Comparison of ENCODE assay signal across 14 mouse cellular contexts in genomic region chr7:133765240-133765848, GRCm38 (mm10). TPM values are rescaled to one million over a fixed set of nuclear protein-coding genes. Genes with fewer than 3 reads are reported as not detected.
DNase-seq lines count a peak whose midpoint lies in the region; ATAC-seq lines count a peak whose summit lies in the region.
"Had no signal": no experiment of that assay in that cellular context is flagged by ENCODE, and none has a peak within 500 bp of the region (broad histone marks: within the 10 kb centered on the region; RNA-seq: fewer than 3 reads in every experiment).

No protein-coding gene starts in this region.

- H3K27ac ChIP-seq in heart, embryonic 13.5 days (replicated peaks) = 0 out of 2 replicates have a peak overlapping the region, but pooled peaks have one; percentile 7
- peak overlapping the region; percentile 74 for H3K27ac ChIP-seq in hindbrain, embryonic 16.5 days (ENCODE audit: low read depth, low read length)
- peak overlapping the region; percentile 61 for H3K27ac ChIP-seq in neural tube, embryonic 14.5 days (ENCODE audit: low read depth, low read length)
- H3K27ac ChIP-seq: embryonic facial prominence, embryonic 13.5 days; lung, embryonic 15.5 days had no signal

- no peaks in the 10 kb centered on the region for H3K27me3 ChIP-seq in heart, embryonic 13.5 days (replicated peaks)
- peaks cover 2% of the 10 kb centered on the region for H3K27me3 ChIP-seq in megakaryocyte, embryonic 14.5 days (replicated peaks)
- H3K27me3 ChIP-seq in hindbrain, embryonic 16.5 days (replicated peaks; ENCODE audit: control insufficient read depth, insufficient read depth, low read length) = no peaks in the 10 kb centered on the region
- H3K27me3 ChIP-seq in neural tube, embryonic 14.5 days (ENCODE audit: control insufficient read depth, insufficient read depth, low read length) = no peaks in the 10 kb centered on the region
- H3K27me3 ChIP-seq: embryonic facial prominence, embryonic 13.5 days; lung, embryonic 15.5 days had no signal

- DNase-seq in heart, postnatal 25 days (ENCODE audit: low spot score) = no peak
- no peak for DNase-seq in spleen, postnatal 14 days (ENCODE audit: low spot score in 2 of 2)
- no peak for DNase-seq in adrenal gland, postnatal 14 days
- DNase-seq: kidney, adult 8-10 months; thymus, adult 2 months had no signal

- H3K36me3 ChIP-seq in heart, embryonic 13.5 days = peaks cover 8% of the 10 kb centered on the region; the same call in 1 of the 2 replicates
- peaks cover 3% of the 10 kb centered on the region for H3K36me3 ChIP-seq in megakaryocyte, embryonic 14.5 days (replicated peaks; ENCODE audit: low read length)
- no peaks in the 10 kb centered on the region for H3K36me3 ChIP-seq in hindbrain, embryonic 16.5 days (ENCODE audit: control insufficient read depth, insufficient read depth, low read length)
- no peaks in the 10 kb centered on the region for H3K36me3 ChIP-seq in neural tube, embryonic 14.5 days (ENCODE audit: control insufficient read depth, insufficient read depth, low read length)
- H3K36me3 ChIP-seq: embryonic facial prominence, embryonic 13.5 days; lung, embryonic 15.5 days had no signal

- intact Hi-C loops in heart, postnatal 25 days (cut with DNase I) = no loop called here

- no peak for ATAC-seq in heart, embryonic 13.5 days (ENCODE audit: extremely low read depth, insufficient number of reproducible peaks, low FRiP score, low TSS enrichment)
- ATAC-seq in megakaryocyte, adult 5-6 weeks (ENCODE audit: poor library complexity, severe bottlenecking) = no peak
- ATAC-seq in hindbrain, embryonic 16.5 days = peak; percentile 51
- peak; percentile 39; the same call in 1 of the 2 replicates for ATAC-seq in neural tube, embryonic 14.5 days (ENCODE audit: low read depth)

- no peak overlapping the region for H3K4me2 ChIP-seq in heart, embryonic 13.5 days
- peak overlapping the region; percentile 7; the same call in 1 of the 2 replicates for H3K4me2 ChIP-seq in hindbrain, embryonic 16.5 days (ENCODE audit: low read length)
- no peak overlapping the region for H3K4me2 ChIP-seq in neural tube, embryonic 14.5 days (ENCODE audit: low read depth, low read length)
- H3K4me2 ChIP-seq: embryonic facial prominence, embryonic 13.5 days; lung, embryonic 15.5 days had no signal

- peaks cover 14% of the 10 kb centered on the region for H3K4me1 ChIP-seq in heart, embryonic 13.5 days
- peaks cover 27% of the 10 kb centered on the region for H3K4me1 ChIP-seq in megakaryocyte, embryonic 14.5 days
- peaks cover 13% of the 10 kb centered on the region for H3K4me1 ChIP-seq in hindbrain, embryonic 16.5 days (ENCODE audit: control insufficient read depth, insufficient read depth, low read depth, low read length)
- 0 out of 2 replicates have a peak, but pooled peaks cover 4% of the 10 kb centered on the region for H3K4me1 ChIP-seq in neural tube, embryonic 14.5 days (ENCODE audit: control insufficient read depth, insufficient read depth, low read length)
- H3K4me1 ChIP-seq: embryonic facial prominence, embryonic 13.5 days had no signal

- WGBS in heart, embryonic 13.5 days = 74% methylated on average over 10 of the region's 10 CpGs
- WGBS in hindbrain, embryonic 16.5 days = 57% methylated on average over 10 of the region's 10 CpGs
- WGBS in neural tube, embryonic 14.5 days = 68% methylated on average over 10 of the region's 10 CpGs

- peaks cover 9% of the 10 kb centered on the region for H3K9me3 ChIP-seq in heart, embryonic 13.5 days
- H3K9me3 ChIP-seq in megakaryocyte, embryonic 14.5 days = peaks cover 13% of the 10 kb centered on the region
- H3K9me3 ChIP-seq in hindbrain, embryonic 16.5 days (ENCODE audit: control insufficient read depth, low read length) = no peaks in the 10 kb centered on the region
- no peaks in the 10 kb centered on the region for H3K9me3 ChIP-seq in neural tube, embryonic 14.5 days (ENCODE audit: control insufficient read depth, low read length)
- H3K9me3 ChIP-seq: embryonic facial prominence, embryonic 13.5 days; lung, embryonic 15.5 days had no signal

- 0 out of 2 replicates have a peak overlapping the region, but pooled peaks have one; percentile 8 for H3K9ac ChIP-seq in heart, embryonic 13.5 days
- peak overlapping the region; percentile 32; the same call in 1 of the 2 replicates for H3K9ac ChIP-seq in hindbrain, embryonic 16.5 days (ENCODE audit: low read depth, low read length)
- H3K9ac ChIP-seq in neural tube, embryonic 14.5 days (replicated peaks; ENCODE audit: low read depth, low read length) = no peak overlapping the region
- H3K9ac ChIP-seq: embryonic facial prominence, embryonic 13.5 days; lung, embryonic 15.5 days had no signal

- no peak overlapping the region for H3K4me3 ChIP-seq in heart, embryonic 13.5 days
- H3K4me3 ChIP-seq in megakaryocyte, embryonic 14.5 days (replicated peaks) = peak overlapping the region; percentile 11
- H3K4me3 ChIP-seq in hindbrain, embryonic 16.5 days (ENCODE audit: low read length) = no peak overlapping the region
- no peak overlapping the region for H3K4me3 ChIP-seq in neural tube, embryonic 14.5 days (ENCODE audit: low read depth, low read length)
- H3K4me3 ChIP-seq: embryonic facial prominence, embryonic 13.5 days; lung, embryonic 15.5 days had no signal

RNA-seq across cellular contexts. Expression of gene Fank1, which starts 11.3 kb away (rescaled TPM):
- polyA plus RNA-seq in heart, embryonic 13.5 days (2015; fragmentation: Nextera tagmentation; extraction: Ambion mirVana) = 0.11 TPM in 1 of 2 replicates, not detected in the other
- not detected for total RNA-seq in heart, postnatal 25 days (2021)
- polyA plus RNA-seq in megakaryocyte, embryonic 14.5 days (2012; ENCODE audit: insufficient read depth, low replicate concordance) = not detected in 2 replicates
- total RNA-seq in megakaryocyte, adult 5-6 weeks (2015) = not detected in 2 replicates
- total RNA-seq in megakaryocyte, adult 5-6 weeks (2017) = not detected in 2 replicates
- polyA plus RNA-seq in hindbrain, embryonic 16.5 days (2015; fragmentation: Nextera tagmentation; extraction: Ambion mirVana) = 4.6 and 5.5 TPM in 2 replicates
- polyA plus RNA-seq in neural tube, embryonic 14.5 days (2014; fragmentation: Nextera tagmentation; extraction: Ambion mirVana) = 2.0 and 3.7 TPM in 2 replicates
- total RNA-seq in adrenal gland, postnatal 14 days (2021) = 0.33 and 0.90 TPM in 2 replicates
- total RNA-seq: liver, adult 2 months; monocyte, adult 5-6 weeks had no signal
- polyA plus RNA-seq: liver, adult 2 months had no signal

RNA-seq across cellular contexts. Expression of gene Dhx32, which starts 17.2 kb away (rescaled TPM):
- polyA plus RNA-seq in heart, embryonic 13.5 days (2015; fragmentation: Nextera tagmentation; extraction: Ambion mirVana) = 27.9 and 29.4 TPM in 2 replicates
- total RNA-seq in heart, postnatal 25 days (2021) = 10 to 100 TPM; 33.7 to 35.7 TPM
- 1.7 TPM in 2 replicates for polyA plus RNA-seq in megakaryocyte, embryonic 14.5 days (2012; ENCODE audit: insufficient read depth, low replicate concordance)
- 4.0 and 7.0 TPM in 2 replicates for total RNA-seq in megakaryocyte, adult 5-6 weeks (2015)
- total RNA-seq in megakaryocyte, adult 5-6 weeks (2017) = 17.7 and 25.4 TPM in 2 replicates
- 43.8 and 44.4 TPM in 2 replicates for polyA plus RNA-seq in hindbrain, embryonic 16.5 days (2015; fragmentation: Nextera tagmentation; extraction: Ambion mirVana)
- polyA plus RNA-seq in neural tube, embryonic 14.5 days (2014; fragmentation: Nextera tagmentation; extraction: Ambion mirVana) = 35.0 and 41.0 TPM in 2 replicates
- total RNA-seq in adrenal gland, postnatal 14 days (2021) = 41.6 and 44.6 TPM in 2 replicates

RNA-seq across cellular contexts. Expression of gene Uros, which starts 55.5 kb away (rescaled TPM):
- polyA plus RNA-seq in heart, embryonic 13.5 days (2015; fragmentation: Nextera tagmentation; extraction: Ambion mirVana) = 29.5 and 34.2 TPM in 2 replicates
- 10 to 100 TPM; 19.5 to 20.3 TPM for total RNA-seq in heart, postnatal 25 days (2021)
- polyA plus RNA-seq in megakaryocyte, embryonic 14.5 days (2012; ENCODE audit: insufficient read depth, low replicate concordance) = 1.6 TPM in 1 of 2 replicates, not detected in the other
- total RNA-seq in megakaryocyte, adult 5-6 weeks (2015) = 9.0 and 14.0 TPM in 2 replicates
- 13.1 and 14.3 TPM in 2 replicates for total RNA-seq in megakaryocyte, adult 5-6 weeks (2017)
- 51.9 and 52.0 TPM in 2 replicates for polyA plus RNA-seq in hindbrain, embryonic 16.5 days (2015; fragmentation: Nextera tagmentation; extraction: Ambion mirVana)
- 65.6 and 67.3 TPM in 2 replicates for polyA plus RNA-seq in neural tube, embryonic 14.5 days (2014; fragmentation: Nextera tagmentation; extraction: Ambion mirVana)
- total RNA-seq in adrenal gland, postnatal 14 days (2021) = 10.4 and 14.7 TPM in 2 replicates

RNA-seq across cellular contexts. Expression of gene Bccip, which starts 56.2 kb away (rescaled TPM):
- 81.7 and 88.8 TPM in 2 replicates for polyA plus RNA-seq in heart, embryonic 13.5 days (2015; fragmentation: Nextera tagmentation; extraction: Ambion mirVana)
- 10 to 100 TPM; 46.5 to 57.3 TPM for total RNA-seq in heart, postnatal 25 days (2021)
- 14.0 and 58.2 TPM in 2 replicates for polyA plus RNA-seq in megakaryocyte, embryonic 14.5 days (2012; ENCODE audit: insufficient read depth, low replicate concordance)
- total RNA-seq in megakaryocyte, adult 5-6 weeks (2015) = 59.0 and 61.6 TPM in 2 replicates
- 66.8 and 70.6 TPM in 2 replicates for total RNA-seq in megakaryocyte, adult 5-6 weeks (2017)
- 93.2 and 99.4 TPM in 2 replicates for polyA plus RNA-seq in hindbrain, embryonic 16.5 days (2015; fragmentation: Nextera tagmentation; extraction: Ambion mirVana)
- polyA plus RNA-seq in neural tube, embryonic 14.5 days (2014; fragmentation: Nextera tagmentation; extraction: Ambion mirVana) = 85.2 and 94.3 TPM in 2 replicates
- total RNA-seq in adrenal gland, postnatal 14 days (2021) = 64.7 and 65.3 TPM in 2 replicates

Comparison
In these comparisons a context has a peak if more than half of its experiments do, and no peak if none do; other contexts are left out.
1. ATAC-seq: peak in hindbrain, embryonic 16.5 days (single experiment) and neural tube, embryonic 14.5 days (single experiment); none in heart, embryonic 13.5 days (single experiment) and megakaryocyte, adult 5-6 weeks (single experiment).
2. H3K27ac ChIP-seq: peak in every context shown above with its lines; median percentile 74 in hindbrain, embryonic 16.5 days; 61 in neural tube, embryonic 14.5 days; 7 in heart, embryonic 13.5 days.
3. RNA of gene Dhx32, which starts 17.2 kb away (polyA plus RNA-seq): 43.8 to 44.4 TPM in hindbrain, embryonic 16.5 days, 35.0 to 41.0 TPM in neural tube, embryonic 14.5 days and 27.9 to 29.4 TPM in heart, embryonic 13.5 days; 1.7 TPM in megakaryocyte, embryonic 14.5 days; every median in the first group is over 10 times any median in the second.
4. RNA of gene Uros, which starts 55.5 kb away (polyA plus RNA-seq): 65.6 to 67.3 TPM in neural tube, embryonic 14.5 days, 51.9 to 52.0 TPM in hindbrain, embryonic 16.5 days and 29.5 to 34.2 TPM in heart, embryonic 13.5 days; 1.6 TPM in megakaryocyte, embryonic 14.5 days; every median in the first group is over 10 times any median in the second.